Mouse (Mus musculus) CH12.LX (cell line): Measurements from ENCODE around the gene Trio.

Experiments used
- CHD1 ChIP-seq: IDR thresholded peaks from 2 replicates; pipeline ENCODE4 v1.6.1; 2012; ENCODE audit warnings: low read depth, low read length, improper control_type of control experiment, inconsistent platforms
- CHD2 ChIP-seq: IDR thresholded peaks from 2 replicates; pipeline ENCODE4 v1.6.1; 2011; ENCODE audit warnings: low read length, improper control_type of control experiment
- CTCF ChIP-seq, 2 experiments: IDR thresholded peaks in 1 of 2; conservative IDR thresholded peaks in 1 of 2; 2 replicates each; pipeline ENCODE4 v1.5.1; 2011 to 2012; ENCODE audit warnings: low read depth in 2 of 2, low read length in 2 of 2, improper control_type of control experiment in 1 of 2, inconsistent platforms in 1 of 2, mild to moderate bottlenecking in 1 of 2, moderate library complexity in 1 of 2
- E2F4 ChIP-seq: IDR thresholded peaks from 2 replicates; pipeline ENCODE4 v1.6.1; 2011; ENCODE audit warnings: low read depth, low read length, improper control_type of control experiment; ENCODE audit not compliant: insufficient replicate concordance
- ELF1 ChIP-seq: IDR thresholded peaks from 2 replicates; pipeline ENCODE4 v1.6.1; 2014; ENCODE audit warnings: low read depth, mild to moderate bottlenecking, inconsistent platforms, low read length, improper control_type of control experiment
- EP300 ChIP-seq: IDR thresholded peaks from 2 replicates; pipeline ENCODE4 v1.6.1; 2011; ENCODE audit warnings: low read length, improper control_type of control experiment
- ETS1 ChIP-seq: conservative IDR thresholded peaks from 2 replicates; pipeline ENCODE4 v1.6.1; 2012; ENCODE audit warnings: low read depth, mild to moderate bottlenecking, inconsistent platforms, low read length, improper control_type of control experiment, moderate library complexity
- JUND ChIP-seq: conservative IDR thresholded peaks from 2 replicates; pipeline ENCODE4 v1.6.1; 2011; ENCODE audit warnings: low read depth, low read length, improper control_type of control experiment
- MXI1 ChIP-seq: IDR thresholded peaks from 2 replicates; pipeline ENCODE4 v1.6.1; 2011; ENCODE audit warnings: mild to moderate bottlenecking, low read depth, low read length, improper control_type of control experiment
- PAX5 ChIP-seq: IDR thresholded peaks from 2 replicates; pipeline ENCODE4 v1.6.1; 2012; ENCODE audit warnings: low read length, inconsistent platforms, mixed read lengths
- POLR2A ChIP-seq: IDR thresholded peaks from 2 replicates; pipeline ENCODE4 v1.6.1; 2011; ENCODE audit warnings: low read depth, mild to moderate bottlenecking, improper control_type of control experiment, low read length
- POLR2AphosphoS2 ChIP-seq: IDR thresholded peaks from 2 replicates; pipeline ENCODE4 v1.6.1; 2011; ENCODE audit warnings: low read depth, low read length, improper control_type of control experiment
- TCF12 ChIP-seq: IDR thresholded peaks from 2 replicates; pipeline ENCODE4 v1.6.1; 2014; ENCODE audit warnings: low read depth, mild to moderate bottlenecking, inconsistent platforms, low read length, improper control_type of control experiment
- USF2 ChIP-seq: conservative IDR thresholded peaks from 2 replicates; pipeline ENCODE4 v1.6.1; 2011; ENCODE audit warnings: low read depth, low read length, improper control_type of control experiment

- TF ChIP-seq POLR2A (no peak), ELF1 (no peak), POLR2AphosphoS2 (no peak), MXI1 (no peak), CTCF (conservative IDR thresholded peaks at IDR 0.05 in 1 of 2, IDR thresholded peaks at IDR 0.05 in 1 of 2; ENCODE audit: low read depth in 2 of 2, low read length in 2 of 2) (no peak), JUND (no peak), PAX5 (no peak), E2F4 (no peak), EP300 (no peak), ETS1 (no peak), TCF12 (no peak), CHD1 (no peak), CHD2 (no peak), USF2 (no peak)
Observed at GRCm38 (mm10) chr15:28019393-28020070, 6.1 kb downstream of the Trio start.
